Mouse (Mus musculus) heart, embryonic 13.5 days (tissue): ENCODE results near the gene Hells. TPM values are rescaled to one million over a fixed set of nuclear protein-coding genes. Genes with fewer than 3 reads are reported as not detected.

Source experiments
- ATAC-seq: fragments of 200-750 bp; cut with Nextera tagmentation; 2 replicates; pipeline ENCODE4 v1.8.0; 2017; ENCODE audit warnings: moderate TSS enrichment; ENCODE audit not compliant: insufficient number of reproducible peaks, low FRiP score, low TSS enrichment; ENCODE audit errors: extremely low read depth
- H3K27ac ChIP-seq: fragments of 300-500 bp; sonication (generic); replicated peaks from 2 replicates; pipeline ENCODE4 v1.5.1; 2015; ENCODE audit warnings: moderate library complexity, mild to moderate bottlenecking, inconsistent platforms
- H3K27me3 ChIP-seq: fragments of 300-500 bp; sonication (generic); replicated peaks from 2 replicates; pipeline ENCODE4 v1.6.1; 2015; ENCODE audit warnings: mild to moderate bottlenecking, inconsistent platforms
- H3K36me3 ChIP-seq: fragments of 300-500 bp; sonication (generic); 2 replicates; pipeline ENCODE4 v1.6.1; 2015; ENCODE audit warnings: mild to moderate bottlenecking, inconsistent platforms
- H3K4me1 ChIP-seq: fragments of 300-500 bp; sonication (generic); 2 replicates; pipeline ENCODE4 v1.6.1; 2015; ENCODE audit warnings: inconsistent platforms
- H3K4me2 ChIP-seq: fragments of 300-500 bp; sonication (generic); 2 replicates; pipeline ENCODE4 v1.6.1; 2015; ENCODE audit warnings: inconsistent platforms, mild to moderate bottlenecking, moderate library complexity
- H3K4me3 ChIP-seq: fragments of 300-500 bp; sonication (generic); 2 replicates; pipeline ENCODE4 v1.5.1; 2015; ENCODE audit warnings: moderate library complexity, mild to moderate bottlenecking, inconsistent platforms
- H3K9ac ChIP-seq: fragments of 300-500 bp; sonication (generic); 2 replicates; pipeline ENCODE4 v1.6.1; 2015; ENCODE audit warnings: inconsistent platforms, mild to moderate bottlenecking, moderate library complexity
- H3K9me3 ChIP-seq: fragments of 300-500 bp; sonication (generic); 2 replicates; pipeline ENCODE4 v1.6.1; 2016; ENCODE audit warnings: inconsistent platforms
- WGBS: fragments of 180-500 bp; shearing (Covaris S2); methylation state at CpG from one replicate; pipeline ENCODE4 v1.1.7; 2015; ENCODE audit warnings: mixed read lengths; 5-methylcytosine and 5-hydroxymethylcytosine counted together
- polyA plus RNA-seq: library from polyadenylated mRNA; unstranded; fragments of >200 nt; fragmentation: Nextera tagmentation; extraction: Ambion mirVana; gene quantifications from 2 replicates; pipeline ENCODE4 v1.2.1, GENCODE M21; 2015

Hells gene
- polyA plus RNA-seq, 1 experiment from 2014 or later = 20.6 TPM

DNA sequence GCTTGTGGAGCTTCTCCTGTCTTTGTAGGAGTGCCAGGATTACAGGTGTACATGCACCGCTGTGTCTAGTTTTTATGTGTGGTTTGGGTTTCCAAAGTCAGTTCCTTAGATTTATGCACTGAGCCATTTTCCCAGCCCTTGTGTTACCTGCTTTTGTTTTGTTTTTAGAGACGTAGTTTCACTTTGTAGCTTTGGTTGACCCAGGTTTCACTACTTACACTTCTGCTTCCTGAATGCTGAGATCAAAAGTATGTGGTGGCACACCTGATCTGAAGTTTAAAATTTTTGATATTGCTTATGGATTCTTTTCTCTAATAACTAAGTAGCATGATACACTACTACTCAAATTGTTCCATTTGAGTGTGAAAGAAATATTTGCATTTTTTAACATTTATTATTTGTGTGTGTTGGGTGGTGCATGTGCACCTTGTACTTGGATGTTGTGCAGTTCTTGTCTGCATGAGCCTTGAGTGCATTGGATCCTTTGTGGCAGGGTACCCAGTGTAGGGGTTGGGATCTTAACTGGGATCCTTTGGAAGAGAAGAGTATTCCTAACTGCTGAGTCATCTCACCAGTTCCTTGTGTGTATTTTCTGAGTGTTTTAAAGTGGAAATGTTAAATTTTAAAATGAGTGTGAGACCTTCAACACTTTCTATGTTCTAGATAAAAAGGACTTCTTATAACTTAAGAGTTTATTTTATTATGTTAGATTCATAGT is 14.0 kb downstream of the Hells start:
- Histone ChIP-seq H3K9ac (no peak overlapping the region), H3K27me3 (no peaks in the 10 kb centered on the region), H3K4me3 (no peak overlapping the region), H3K4me1 (no peaks in the 10 kb centered on the region), H3K27ac (no peak overlapping the region), H3K9me3 (no peaks in the 10 kb centered on the region), H3K36me3 (peaks cover 72% of the 10 kb centered on the region), H3K4me2 (no peak overlapping the region)
- 91% methylated on average over 2 of the region's 2 CpGs for WGBS
- ATAC-seq = no peak

DNA sequence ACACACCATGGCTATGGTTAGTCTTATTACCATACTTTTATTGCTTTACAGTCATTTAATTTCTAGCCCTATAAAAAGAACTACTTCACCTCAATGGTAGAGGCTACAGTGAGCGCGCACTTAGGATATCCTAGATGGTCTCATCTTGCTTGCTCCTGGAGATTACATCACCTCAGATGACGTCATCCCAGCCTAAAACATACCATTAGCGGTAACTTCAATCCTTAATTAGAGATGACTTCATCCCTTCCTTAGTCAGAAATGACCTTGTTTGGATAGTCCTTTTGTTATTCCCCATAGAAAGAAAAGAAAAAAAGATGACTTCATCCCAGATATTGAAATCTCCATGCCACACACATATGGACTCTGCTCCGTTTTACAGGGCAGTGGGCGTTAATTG is 40.0 kb downstream of the Hells start:
- WGBS = 61% methylated on average over 6 of the region's 6 CpGs
- H3K9ac ChIP-seq = no peak overlapping the region
- H3K4me1 ChIP-seq = no peaks in the 10 kb centered on the region
- H3K9me3 ChIP-seq = no peaks in the 10 kb centered on the region
- no peak overlapping the region for H3K4me2 ChIP-seq
- H3K36me3 ChIP-seq = peaks cover 50% of the 10 kb centered on the region
- no peaks in the 10 kb centered on the region for H3K27me3 ChIP-seq
- ATAC-seq = no peak
- H3K27ac ChIP-seq = no peak overlapping the region
- no peak overlapping the region for H3K4me3 ChIP-seq

DNA sequence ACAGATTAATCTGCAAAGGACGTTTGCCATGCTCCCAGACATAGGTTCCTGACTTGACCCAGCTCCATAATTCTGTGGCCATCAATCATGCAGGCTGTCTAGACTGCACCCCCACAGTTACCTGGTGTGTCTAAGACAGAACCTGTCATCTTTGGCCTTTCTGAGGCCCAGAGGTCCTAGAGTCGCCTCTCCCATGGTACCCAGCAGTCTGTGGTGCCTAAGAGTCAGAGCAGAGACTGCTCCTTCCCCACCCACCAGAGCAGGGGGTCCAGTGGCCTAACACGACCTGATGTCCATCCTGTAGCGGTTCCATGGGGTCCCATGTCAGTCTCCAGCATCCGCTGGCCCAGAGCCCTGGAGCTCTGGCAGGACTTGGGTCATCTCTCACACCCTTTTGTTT is 41.9 kb downstream of the Hells start:
- H3K9me3 ChIP-seq = no peaks in the 10 kb centered on the region
- peaks cover 33% of the 10 kb centered on the region for H3K36me3 ChIP-seq
- H3K27me3 ChIP-seq = no peaks in the 10 kb centered on the region
- H3K9ac ChIP-seq = no peak overlapping the region
- H3K27ac ChIP-seq = no peak overlapping the region
- whole genome bisulfite sequencing = 73% methylated on average over 5 of the region's 5 CpGs
- no peak overlapping the region for H3K4me3 ChIP-seq
- H3K4me2 ChIP-seq = no peak overlapping the region
- no peaks in the 10 kb centered on the region for H3K4me1 ChIP-seq
- ATAC-seq = no peak

- no peaks in the 10 kb centered on the region for H3K4me1 ChIP-seq
- H3K27me3 ChIP-seq = no peaks in the 10 kb centered on the region
- no peak overlapping the region for H3K4me2 ChIP-seq
- no peak for ATAC-seq
- peaks cover 30% of the 10 kb centered on the region for H3K36me3 ChIP-seq
- no peak overlapping the region for H3K9ac ChIP-seq
- H3K27ac ChIP-seq = no peak overlapping the region
- H3K4me3 ChIP-seq = no peak overlapping the region
- H3K9me3 ChIP-seq = no peaks in the 10 kb centered on the region
- WGBS = 50% methylated on average over 7 of the region's 7 CpGs
Observed at GRCm38 (mm10) chr19:38973666-38974065, 43.0 kb downstream of the Hells start.

GRCm38 (mm10) chr19:38976269-38976668 is 45.6 kb downstream of the Hells start:
- Histone ChIP-seq H3K27me3 (no peaks in the 10 kb centered on the region), H3K4me2 (no peak overlapping the region), H3K36me3 (peaks cover 9% of the 10 kb centered on the region), H3K27ac (no peak overlapping the region), H3K9me3 (no peaks in the 10 kb centered on the region), H3K9ac (no peak overlapping the region), H3K4me3 (no peak overlapping the region), H3K4me1 (no peaks in the 10 kb centered on the region)
- ATAC-seq = no peak

- WGBS = 0% methylated on average over 1 of the region's 1 CpGs
- Histone ChIP-seq H3K36me3 (no peaks in the 10 kb centered on the region), H3K27me3 (no peaks in the 10 kb centered on the region), H3K4me2 (no peak overlapping the region), H3K9ac (no peak overlapping the region), H3K4me3 (no peak overlapping the region), H3K27ac (no peak overlapping the region), H3K4me1 (no peaks in the 10 kb centered on the region), H3K9me3 (no peaks in the 10 kb centered on the region)
- ATAC-seq = no peak
Observed at GRCm38 (mm10) chr19:38981966-38982365, 51.3 kb downstream of the Hells start.

- no peak overlapping the region for H3K27ac ChIP-seq
- H3K27me3 ChIP-seq = no peaks in the 10 kb centered on the region
- ATAC-seq = no peak
- 51% methylated on average over 4 of the region's 4 CpGs for WGBS
- H3K36me3 ChIP-seq = no peaks in the 10 kb centered on the region
- H3K9ac ChIP-seq = no peak overlapping the region
- no peak overlapping the region for H3K4me3 ChIP-seq
- no peak overlapping the region for H3K4me2 ChIP-seq
- peaks cover 8% of the 10 kb centered on the region; the same call in 1 of the 2 replicates for H3K9me3 ChIP-seq
- no peaks in the 10 kb centered on the region for H3K4me1 ChIP-seq
Observed at GRCm38 (mm10) chr19:38998248-38998647, 67.5 kb downstream of the Hells start.

DNA sequence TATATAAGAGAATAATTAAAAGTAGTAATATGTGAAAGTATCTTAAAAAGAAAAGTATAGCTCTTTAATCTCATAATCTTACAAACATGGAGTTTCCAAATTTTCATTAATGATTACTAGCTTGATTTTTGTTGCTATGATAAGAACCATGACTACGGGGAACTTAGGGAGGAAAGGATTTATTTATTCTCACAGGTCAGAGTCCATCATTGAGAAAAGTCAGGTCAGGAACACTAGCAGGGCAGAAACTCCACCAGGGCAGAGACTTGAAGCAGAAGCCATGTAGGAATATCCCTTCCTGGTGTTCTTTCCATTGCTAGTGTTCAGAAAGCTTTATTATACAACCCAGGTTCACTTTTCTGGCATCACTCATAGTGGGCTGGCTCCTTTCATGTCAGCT is 68.0 kb downstream of the Hells start:
- H3K27ac ChIP-seq = no peak overlapping the region
- H3K4me1 ChIP-seq = no peaks in the 10 kb centered on the region
- H3K9ac ChIP-seq = no peak overlapping the region
- H3K9me3 ChIP-seq = peaks cover 4% of the 10 kb centered on the region; the same call in 1 of the 2 replicates
- H3K27me3 ChIP-seq = no peaks in the 10 kb centered on the region
- no peaks in the 10 kb centered on the region for H3K36me3 ChIP-seq
- 64% methylated on average over 1 of the region's 1 CpGs for WGBS
- no peak for ATAC-seq
- H3K4me3 ChIP-seq = no peak overlapping the region
- no peak overlapping the region for H3K4me2 ChIP-seq

- no peak overlapping the region for H3K9ac ChIP-seq
- WGBS = 80% methylated on average over 1 of the region's 1 CpGs
Observed at GRCm38 (mm10) chr19:39005132-39005531, 74.4 kb downstream of the Hells start.

DNA sequence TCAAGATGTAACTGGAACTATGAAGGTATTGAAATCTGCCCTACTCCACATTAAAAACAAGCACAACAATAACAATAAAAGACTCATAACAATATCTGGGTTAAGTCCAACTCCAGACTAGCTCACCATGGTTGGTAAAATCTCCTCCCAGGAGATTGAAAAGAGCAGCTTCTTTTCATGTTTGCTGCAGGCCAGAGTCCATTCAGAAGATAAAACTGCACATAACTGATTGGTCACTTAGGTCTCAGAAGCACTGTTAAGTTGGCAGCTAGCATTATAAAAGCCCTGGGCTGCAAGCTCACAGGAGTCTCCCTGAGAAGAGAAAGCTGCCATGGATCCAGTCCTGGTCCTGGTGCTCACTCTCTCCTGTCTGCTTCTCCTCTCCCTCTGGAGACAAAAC is 76.0 kb downstream of the Hells start, which contains the start of gene Cyp2c55:
Gene Cyp2c55, plus strand, starts transcription at position 305 of the 400 bp plus-strand sequence.
- no peak for ATAC-seq
- Histone ChIP-seq H3K4me2 (no peak within 1 kb of the TSS), H3K27me3 (no peaks in the 10 kb centered on the region), H3K9me3 (no peaks in the 10 kb centered on the region), H3K4me3 (no peak within 1 kb of the TSS), H3K4me1 (no peaks in the 10 kb centered on the region), H3K36me3 (no peaks in the 10 kb centered on the region), H3K27ac (no peak within 1 kb of the TSS), H3K9ac (no peak within 1 kb of the TSS)

More at GRCm38 (mm10) chr19:39005132-39005531, 74.4 kb downstream of the Hells start:
- Histone ChIP-seq H3K4me3 (no peak overlapping the region), H3K27ac (no peak overlapping the region), H3K4me2 (no peak overlapping the region), H3K4me1 (no peaks in the 10 kb centered on the region), H3K9me3 (no peaks in the 10 kb centered on the region), H3K27me3 (no peaks in the 10 kb centered on the region), H3K36me3 (no peaks in the 10 kb centered on the region)
- no peak for ATAC-seq
